Mouse (Mus musculus) gastrocnemius, adult 8-10 months (tissue): Measurements from ENCODE around the gene Gal3st3. TPM values are rescaled to one million over a fixed set of nuclear protein-coding genes. Genes with fewer than 3 reads are reported as not detected.
"Not testable (repeated sequence)": the region's sequence is repeated elsewhere in the genome, so short reads cannot be mapped to it uniquely, and the experiment has no call there.

Source experiments
- DNase-seq, 2 experiments: peaks; one replicate each; pipeline ENCODE4 v3.0.0; 2022; ENCODE audit warnings: low spot score in 2 of 2
- total RNA-seq, 4 experiments: library from RNA; stranded (reverse); gene quantifications; 2 replicates each; pipeline ENCODE4 v1.2.4; 2022

Gal3st3 gene
- total RNA-seq, 4 experiments from 2014 or later, result 0.17 TPM; not detected in 3

DNA sequence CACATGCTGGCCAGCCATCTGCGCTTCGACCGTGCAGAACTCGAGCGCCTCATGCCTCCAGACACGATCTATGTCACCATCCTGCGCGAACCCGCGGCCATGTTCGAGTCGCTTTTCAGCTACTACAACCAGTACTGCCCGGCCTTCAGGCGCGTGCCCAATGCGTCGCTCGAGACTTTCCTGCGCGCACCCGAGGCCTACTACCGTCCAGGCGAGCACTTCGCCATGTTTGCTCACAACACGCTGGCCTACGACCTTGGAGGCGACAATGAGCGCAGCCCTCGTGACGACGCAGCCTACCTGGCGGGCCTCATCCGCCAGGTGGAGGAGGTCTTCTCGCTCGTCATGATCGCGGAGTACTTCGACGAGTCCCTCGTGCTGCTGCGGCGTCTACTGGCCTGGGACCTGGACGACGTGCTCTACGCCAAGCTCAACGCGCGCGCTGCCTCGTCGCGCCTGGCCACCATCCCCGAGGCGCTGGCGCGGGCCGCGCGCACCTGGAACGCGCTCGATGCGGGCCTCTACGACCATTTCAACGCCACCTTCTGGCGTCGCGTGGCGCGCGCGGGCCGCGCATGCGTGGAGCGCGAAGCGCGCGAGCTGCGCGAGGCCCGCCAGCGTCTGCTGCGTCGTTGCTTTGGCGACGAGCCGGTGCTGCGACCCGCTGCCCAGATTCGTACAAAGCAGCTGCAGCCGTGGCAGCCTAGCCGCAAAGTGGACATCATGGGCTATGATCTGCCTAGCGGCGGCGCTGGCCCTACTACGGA lies 9.0 kb downstream of the Gal3st3 start:
- no peak for DNase-seq

GRCm38 (mm10) chr19:5309025-5309424 lies 10.9 kb downstream of the Gal3st3 start:
- DNase-seq, result no peak

- no peak for DNase-seq
These were observed 15.1 kb downstream of the Gal3st3 start for GRCm38 (mm10) chr19:5313189-5313588.

- no peak for DNase-seq
These were observed 25.7 kb downstream of the Gal3st3 start for GRCm38 (mm10) chr19:5323801-5324200.

- DNase-seq, result no peak
These were observed 29.8 kb downstream of the Gal3st3 start for GRCm38 (mm10) chr19:5327970-5328369.

DNA sequence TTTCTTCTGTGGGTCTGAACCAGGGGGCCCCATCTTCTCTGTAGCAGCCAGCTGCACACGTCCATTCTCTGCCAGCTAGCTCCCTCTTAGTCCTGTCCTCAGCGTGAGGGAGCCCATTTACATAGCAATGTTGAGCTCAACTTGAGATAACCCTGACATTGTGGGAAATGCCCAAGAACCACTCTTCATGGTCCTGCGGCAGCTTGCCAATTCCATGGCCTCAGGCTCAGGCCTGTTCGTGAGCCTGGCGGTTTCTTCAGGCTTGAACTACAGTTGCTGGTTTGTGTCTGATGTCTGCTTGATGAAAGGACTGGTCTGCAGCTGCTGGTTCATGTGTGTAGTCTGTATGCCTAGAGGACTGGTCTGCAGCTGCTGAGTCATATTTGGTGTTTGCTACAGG lies 36.6 kb downstream of the Gal3st3 start:
- DNase-seq, result no peak

GRCm38 (mm10) chr19:5335441-5335840 lies 37.3 kb downstream of the Gal3st3 start, which contains the start of gene Catsper1:
Catsper1 (plus strand) TSS chr19:5335741.
- DNase-seq, result no peak

DNA sequence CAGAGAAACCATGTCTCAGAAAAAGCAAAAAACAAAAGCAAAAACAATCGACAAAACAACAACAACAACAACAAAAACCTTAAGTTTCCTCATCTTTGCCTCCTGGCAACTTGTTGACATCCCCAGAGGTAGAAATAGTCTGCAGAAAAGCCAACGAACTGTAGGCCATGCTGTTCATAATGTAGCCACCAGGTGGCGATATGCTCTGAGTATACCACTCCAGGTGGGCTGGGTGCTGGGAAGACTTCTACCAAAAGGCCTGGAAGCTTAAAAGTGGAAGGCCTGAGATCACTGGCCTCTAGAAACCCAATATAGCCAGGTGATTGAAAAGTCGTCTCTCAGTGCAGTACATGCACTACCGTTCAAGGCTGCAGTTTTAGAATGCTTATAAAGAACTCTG lies 39.8 kb downstream of the Gal3st3 start:
- DNase-seq, result peak; percentile 67 to 75

GRCm38 (mm10) chr19:5341360-5341759 lies 43.2 kb downstream of the Gal3st3 start:
- DNase-seq, result no peak

GRCm38 (mm10) chr19:5345297-5346131 lies 47.4 kb downstream of the Gal3st3 start:
- peak; percentile 20 to 26 for DNase-seq

DNA sequence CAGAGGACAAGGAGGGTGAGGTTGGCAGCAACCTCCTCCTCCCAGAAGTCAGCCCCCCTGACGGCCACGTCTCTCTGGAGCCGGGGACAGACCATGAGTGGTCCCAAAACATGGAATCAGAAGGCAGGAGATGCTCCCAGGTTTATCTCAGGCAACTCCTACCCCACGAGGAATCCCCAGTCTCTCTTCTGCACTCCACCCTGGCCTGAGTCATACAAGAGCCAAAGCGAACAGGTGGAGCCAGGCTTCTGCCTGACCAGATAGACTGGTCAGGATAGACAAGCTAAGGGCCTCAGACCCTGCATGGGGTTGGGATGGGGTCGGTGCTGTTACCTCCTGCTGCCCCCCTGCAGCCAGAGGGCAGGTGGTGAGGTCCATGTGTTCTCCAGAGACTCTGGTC lies 49.9 kb downstream of the Gal3st3 start:
- no peak for DNase-seq

- peak in 1 of 2 experiments; percentile 51 for DNase-seq
These were observed 50.7 kb downstream of the Gal3st3 start for GRCm38 (mm10) chr19:5348526-5349501.

GRCm38 (mm10) chr19:5349502-5349873 lies 51.4 kb downstream of the Gal3st3 start, which contains the start of gene Cst6:
Cst6 (minus strand) TSS chr19:5349574.
- not testable (repeated sequence) for DNase-seq

- DNase-seq, result no peak
These were observed 55.5 kb downstream of the Gal3st3 start for GRCm38 (mm10) chr19:5353609-5354008.

- no peak for DNase-seq
These were observed 57.9 kb downstream of the Gal3st3 start for GRCm38 (mm10) chr19:5356080-5356479.

Other genes with a start within 250 kb of the Gal3st3 start
- 1 to 10 TPM in 1 of 4 experiments, under 1 TPM in 3; 0.47 to 1.0 (median 0.75) TPM for gene Rin1, start 247.8 kb upstream of the Gal3st3 start, total RNA-seq
- 1 to 10 TPM; 5.2 to 8.9 (median 7.0) TPM for gene Cd248, start 230.3 kb upstream of the Gal3st3 start, total RNA-seq
- gene Tmem151a, start 212.8 kb upstream of the Gal3st3 start, total RNA-seq, result under 1 TPM in 1 of 4 experiments, not detected in 3; 0.12 TPM
- gene Yif1a, start 209.8 kb upstream of the Gal3st3 start, total RNA-seq, result 10 to 100 TPM; 37.4 to 44.7 (median 39.8) TPM
- gene Cnih2, start 199.8 kb upstream of the Gal3st3 start, total RNA-seq, result not detected
- gene Rab1b, start 191.3 kb upstream of the Gal3st3 start, total RNA-seq, result 100 to 1,000 TPM; 124 to 137 (median 131) TPM
- gene Klc2, start 179.8 kb upstream of the Gal3st3 start, total RNA-seq, result 10 to 100 TPM; 60.6 to 68.9 (median 64.0) TPM
- 1 to 10 TPM; 4.5 to 6.6 (median 5.4) TPM for gene Pacs1, start 25.2 kb upstream of the Gal3st3 start, total RNA-seq
- gene Sf3b2, start 2.9 kb upstream of the Gal3st3 start, total RNA-seq, result 10 to 100 TPM; 59.7 to 74.1 (median 62.9) TPM
- not detected for gene Catsper1, start 37.4 kb downstream of the Gal3st3 start, total RNA-seq
- gene Cst6, start 51.2 kb downstream of the Gal3st3 start, total RNA-seq, result 10 to 100 TPM; 44.0 to 55.9 (median 44.9) TPM
- 10 to 100 TPM; 16.3 to 18.8 (median 17.9) TPM for gene Eif1ad, start 68.4 kb downstream of the Gal3st3 start, total RNA-seq
- 100 to 1,000 TPM; 122 to 146 (median 135) TPM for gene Banf1, start 68.8 kb downstream of the Gal3st3 start, total RNA-seq
- 10 to 100 TPM; 40.2 to 52.1 (median 45.3) TPM for gene Sart1, start 90.4 kb downstream of the Gal3st3 start, total RNA-seq
- gene Tsga10ip, start 104.2 kb downstream of the Gal3st3 start, total RNA-seq, result 1 to 10 TPM in 3 of 4 experiments, under 1 TPM in 1; 0.96 to 2.4 (median 2.0) TPM
- 100 to 1,000 TPM; 727 to 752 (median 743) TPM for gene Drap1, start 126.6 kb downstream of the Gal3st3 start, total RNA-seq
- gene AI837181, start 126.8 kb downstream of the Gal3st3 start, total RNA-seq, result 10 to 100 TPM; 33.7 to 38.3 (median 35.8) TPM
- not detected for gene Fosl1, start 149.2 kb downstream of the Gal3st3 start, total RNA-seq
- gene Ccdc85b, start 159.6 kb downstream of the Gal3st3 start, total RNA-seq, result 1 to 10 TPM; 5.5 to 8.1 (median 6.3) TPM
- gene Fibp, start 162.3 kb downstream of the Gal3st3 start, total RNA-seq, result 10 to 100 TPM; 29.2 to 35.1 (median 32.8) TPM
- gene Ctsw, start 170.2 kb downstream of the Gal3st3 start, total RNA-seq, result not detected
- gene Efemp2, start 175.6 kb downstream of the Gal3st3 start, total RNA-seq, result 1 to 10 TPM; 3.2 to 6.1 (median 3.8) TPM
- gene Mus81, start 190.1 kb downstream of the Gal3st3 start, total RNA-seq, result 10 to 100 TPM; 18.5 to 22.8 (median 21.2) TPM
- gene Cfl1, start 192.1 kb downstream of the Gal3st3 start, total RNA-seq, result 10 to 100 TPM; 44.8 to 57.2 (median 51.2) TPM
- under 1 TPM in 3 of 4 experiments, not detected in 1; 0.31 to 0.67 (median 0.47) TPM for gene 1700020D05Rik, start 205.5 kb downstream of the Gal3st3 start, total RNA-seq
- 1 to 10 TPM; 5.3 to 6.4 (median 5.9) TPM for gene Snx32, start 212.2 kb downstream of the Gal3st3 start, total RNA-seq